Mouse (Mus musculus) mature B cell (primary cell): ENCODE data around the gene 3110082I17Rik.
"Not testable (repeated sequence)": the region's sequence is repeated elsewhere in the genome, so short reads cannot be mapped to it uniquely, and the experiment has no call there.

Experiments used
- in situ Hi-C: fragments of 300-500 bp; cut with MboI; formaldehyde crosslinking; loops from 2 replicates; pipeline ENCODE4 v1.14.3; 2019

Gene 3110082I17Rik

DNA sequence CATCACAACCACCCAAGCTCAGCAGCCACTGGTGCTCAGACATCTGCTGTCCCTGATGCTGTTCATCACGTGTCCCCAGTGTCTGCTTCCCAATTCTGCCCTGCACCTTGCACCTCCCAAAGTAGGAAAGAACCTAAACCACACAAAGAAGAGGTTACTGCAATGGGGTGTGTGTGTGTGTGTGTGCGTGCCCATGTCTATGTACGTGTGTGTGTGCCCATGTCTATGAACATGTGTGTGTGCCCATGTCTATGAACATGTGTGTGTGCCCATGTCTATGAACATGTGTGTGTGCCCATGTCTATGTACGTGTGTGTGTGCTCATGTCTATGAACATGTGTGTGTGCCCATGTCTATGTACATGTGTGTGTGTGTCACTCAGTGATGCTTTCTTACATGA lies 64.8 kb downstream of the 3110082I17Rik start:
- in situ Hi-C loops, result no loop called here

DNA sequence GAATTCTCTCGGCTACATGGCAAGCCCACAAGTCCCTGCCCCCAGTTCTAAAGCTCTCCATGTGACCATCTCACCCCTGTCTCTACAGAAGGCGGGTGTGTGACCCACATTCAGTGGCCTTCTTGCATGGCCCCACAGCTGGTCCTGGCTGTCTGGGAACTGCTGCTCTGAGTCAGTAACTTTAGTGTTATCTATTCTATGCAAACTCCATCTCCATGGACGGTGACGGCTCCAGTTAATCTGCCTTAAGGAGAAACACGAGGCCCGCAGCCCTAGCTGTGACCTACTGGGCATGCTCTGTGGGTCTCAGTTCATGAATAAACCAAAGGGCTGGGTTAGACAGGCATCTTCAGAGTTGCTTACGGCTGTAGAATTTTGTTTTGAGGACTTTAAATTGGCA lies 65.9 kb downstream of the 3110082I17Rik start:
- in situ Hi-C loops, result no loop called here

DNA sequence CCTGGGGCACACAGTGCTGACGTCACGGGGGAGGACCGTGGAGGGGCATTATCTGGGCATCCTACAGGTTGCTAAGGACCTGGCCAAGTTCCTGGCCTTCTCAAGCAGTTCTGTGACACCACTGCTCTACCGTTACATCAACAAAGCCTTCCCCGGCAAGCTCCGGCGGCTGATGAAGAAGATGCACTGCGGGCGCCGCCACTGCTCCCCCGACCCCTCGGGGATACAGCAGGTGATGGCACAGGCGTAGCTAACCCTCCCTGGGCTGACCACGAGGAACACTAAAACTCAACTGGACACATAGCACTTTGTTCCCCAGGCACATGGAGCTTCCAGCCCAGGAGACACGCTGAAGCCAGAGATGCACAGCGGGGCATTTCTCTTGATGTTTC lies 67.1 kb downstream of the 3110082I17Rik start:
- in situ Hi-C loops, result no loop called here

DNA sequence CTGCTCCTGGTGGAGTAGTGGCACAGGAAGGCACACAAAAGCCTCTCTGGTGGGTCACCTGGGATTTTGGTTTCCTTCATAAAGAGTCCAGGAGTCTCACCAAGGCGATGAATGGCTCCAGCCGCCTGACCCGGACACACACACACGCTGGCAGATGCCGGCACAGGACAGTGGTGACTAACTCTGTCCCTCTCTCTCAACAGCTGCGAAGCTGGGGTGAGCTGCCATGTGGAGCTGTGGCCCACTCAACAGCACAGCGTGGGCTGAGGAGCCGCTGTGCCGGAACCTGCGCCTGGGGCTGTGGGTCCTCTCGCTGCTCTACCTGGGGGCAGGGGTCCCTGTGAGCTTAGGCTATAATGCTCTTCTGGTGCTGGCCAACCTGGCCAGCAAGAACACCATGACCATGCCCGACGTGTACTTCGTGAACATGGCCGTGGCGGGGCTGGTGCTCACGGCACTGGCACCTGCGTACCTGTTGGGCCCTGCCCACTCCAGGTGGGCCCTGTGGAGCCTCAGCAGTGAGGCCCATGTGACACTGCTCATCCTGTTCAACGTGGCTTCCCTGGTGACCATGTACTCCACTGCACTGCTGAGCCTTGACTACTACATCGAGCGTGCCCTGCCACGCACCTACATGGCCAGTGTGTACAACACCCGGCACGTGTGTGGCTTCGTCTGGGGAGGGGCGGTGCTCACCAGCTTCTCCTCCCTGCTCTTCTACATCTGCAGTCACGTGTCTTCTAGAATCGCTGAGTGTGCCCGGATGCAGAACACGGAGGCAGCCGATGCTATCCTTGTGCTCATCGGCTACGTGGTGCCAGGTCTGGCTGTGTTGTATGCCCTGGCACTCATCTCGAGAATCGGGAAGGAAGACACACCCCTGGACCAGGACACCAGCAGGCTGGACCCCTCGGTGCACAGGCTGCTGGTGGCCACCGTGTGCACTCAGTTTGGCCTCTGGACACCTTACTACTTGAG lies 67.8 kb downstream of the 3110082I17Rik start:
- in situ Hi-C loops, result no loop called here

DNA sequence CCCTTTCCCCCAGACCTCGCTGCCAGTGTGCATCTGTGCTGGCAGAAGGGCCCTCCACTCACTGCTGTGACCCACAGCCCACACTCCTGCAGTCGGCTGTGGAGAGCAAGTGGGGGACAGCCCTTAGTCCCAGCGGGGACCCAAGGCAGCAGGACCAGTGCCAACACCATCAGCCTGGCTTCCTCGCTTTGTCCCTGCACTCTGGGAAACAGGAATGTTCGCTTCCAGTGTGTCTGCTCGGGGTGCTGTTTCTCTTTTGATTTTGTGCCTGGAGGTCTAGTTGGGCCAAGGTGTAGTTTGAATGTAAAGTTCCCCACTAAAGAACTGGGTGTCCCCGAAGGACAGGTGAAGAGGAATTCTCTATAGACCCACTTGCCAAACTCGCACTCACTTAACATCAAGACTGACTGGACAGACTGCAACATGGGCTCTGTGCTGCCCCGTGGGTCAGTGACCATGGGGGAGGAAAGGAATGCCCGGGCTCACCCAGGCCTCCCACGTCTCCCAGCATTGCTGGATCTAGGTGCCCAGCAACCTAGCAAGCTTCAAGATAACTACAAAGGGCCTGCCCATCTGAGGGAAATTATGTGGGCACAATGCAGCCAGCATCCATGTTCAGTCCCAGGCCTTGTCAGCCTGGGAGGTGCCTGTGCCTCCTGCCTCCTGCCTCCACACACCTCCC lies 68.9 kb downstream of the 3110082I17Rik start:
- in situ Hi-C loops, result no loop called here

DNA sequence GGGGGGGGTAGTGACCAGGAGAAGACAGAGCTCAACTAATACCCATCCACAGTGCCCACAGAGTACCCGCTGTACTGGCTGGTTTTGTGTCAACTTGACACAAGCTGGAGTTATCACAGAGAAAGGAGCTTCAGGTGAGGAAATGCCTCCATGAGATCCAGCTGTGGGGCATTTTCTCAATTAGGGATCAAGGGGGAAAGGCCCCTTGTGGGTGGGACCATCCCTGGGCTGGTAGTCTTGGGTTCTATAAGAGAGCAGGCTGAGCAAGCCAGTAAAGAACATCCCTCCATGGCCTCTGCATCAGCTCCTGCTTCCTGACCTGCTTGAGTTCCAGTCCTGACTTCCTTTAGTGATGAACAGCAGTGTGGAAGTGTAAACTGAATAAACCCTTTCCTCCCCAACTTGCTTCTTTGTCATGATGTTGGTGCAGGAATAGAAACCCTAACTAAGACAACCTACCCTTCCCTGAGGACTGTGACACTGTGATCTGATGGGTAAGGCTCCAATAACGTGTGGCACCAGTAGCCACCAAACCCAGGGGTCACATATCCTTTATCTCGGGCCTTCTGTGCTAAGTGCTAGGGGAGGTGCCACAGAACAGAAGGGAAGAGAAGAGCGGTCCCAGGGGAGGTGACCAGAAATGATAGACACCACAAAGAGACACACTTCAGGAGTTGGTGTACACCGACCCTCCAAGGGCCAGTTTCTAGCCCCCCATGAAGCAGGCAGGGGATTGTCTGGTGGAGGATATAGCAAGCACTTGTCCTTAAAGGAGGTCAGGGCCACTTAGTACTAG lies 69.8 kb downstream of the 3110082I17Rik start:
- in situ Hi-C loops, result not testable (repeated sequence)

DNA sequence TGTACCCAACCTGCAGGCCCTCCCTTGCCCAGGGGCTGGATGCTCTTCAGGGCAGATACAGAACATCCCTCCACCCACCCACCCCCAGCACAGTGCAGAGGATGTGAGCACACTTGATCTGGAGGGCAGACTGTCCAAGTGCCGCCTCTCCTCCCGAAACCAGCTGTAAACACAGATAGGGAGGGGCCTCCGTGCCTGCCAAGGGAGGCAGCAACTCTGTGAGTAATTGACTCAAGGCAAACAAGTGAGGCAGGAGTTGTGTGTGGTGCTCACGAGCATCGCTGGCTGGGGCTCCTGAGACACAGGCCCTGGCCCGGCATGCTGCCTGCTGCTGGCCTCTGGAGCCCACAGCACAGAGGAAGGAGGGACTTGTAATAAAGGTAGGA lies 70.7 kb downstream of the 3110082I17Rik start:
- in situ Hi-C loops, result no loop called here

DNA sequence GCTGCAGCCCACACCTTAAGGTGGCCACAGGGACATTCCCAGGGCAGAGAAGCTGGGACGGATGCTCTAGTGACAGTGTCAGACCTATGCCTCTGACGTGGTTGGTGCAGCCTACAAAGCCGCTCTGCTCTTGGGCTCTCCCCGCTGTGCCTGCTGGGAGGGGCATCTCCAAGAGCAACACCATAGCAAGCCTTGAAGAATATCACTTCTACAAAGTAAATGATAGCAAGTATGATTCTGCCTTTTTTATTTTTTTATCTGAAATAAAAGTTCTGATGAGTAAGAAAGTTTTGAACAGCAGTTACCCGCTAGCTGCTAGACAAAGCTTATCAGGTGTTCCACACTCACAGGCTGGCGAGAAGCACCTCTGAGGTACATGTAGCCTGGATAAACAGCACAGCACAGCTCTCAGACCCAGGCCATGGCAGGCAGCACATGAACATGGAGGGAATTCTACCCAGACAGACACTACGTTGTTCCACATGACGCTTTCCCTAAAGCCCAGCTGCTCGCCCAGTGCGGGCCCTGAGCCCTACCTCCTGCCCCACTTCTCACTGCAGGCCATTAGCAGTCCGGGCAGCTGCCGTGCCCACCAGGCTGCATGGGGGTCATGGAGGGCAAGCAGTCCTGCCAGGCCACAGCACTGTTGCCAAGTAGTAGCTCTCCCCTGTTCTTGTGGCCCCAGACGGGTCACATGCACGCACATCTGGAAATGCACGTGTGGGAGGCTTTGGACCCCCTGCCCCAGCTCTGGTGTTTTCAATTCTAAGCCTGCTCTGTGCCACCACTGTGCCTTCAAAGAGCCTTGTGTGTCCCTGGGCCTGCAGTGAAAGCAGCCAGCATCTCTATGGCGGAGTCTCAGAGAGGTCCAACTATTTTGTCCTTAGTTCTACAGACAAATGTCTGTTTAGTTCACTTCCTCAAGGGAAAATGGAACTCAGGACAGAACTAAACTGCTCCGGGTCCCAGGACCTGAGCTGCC lies 71.3 kb downstream of the 3110082I17Rik start:
- in situ Hi-C loops, result no loop called here

DNA sequence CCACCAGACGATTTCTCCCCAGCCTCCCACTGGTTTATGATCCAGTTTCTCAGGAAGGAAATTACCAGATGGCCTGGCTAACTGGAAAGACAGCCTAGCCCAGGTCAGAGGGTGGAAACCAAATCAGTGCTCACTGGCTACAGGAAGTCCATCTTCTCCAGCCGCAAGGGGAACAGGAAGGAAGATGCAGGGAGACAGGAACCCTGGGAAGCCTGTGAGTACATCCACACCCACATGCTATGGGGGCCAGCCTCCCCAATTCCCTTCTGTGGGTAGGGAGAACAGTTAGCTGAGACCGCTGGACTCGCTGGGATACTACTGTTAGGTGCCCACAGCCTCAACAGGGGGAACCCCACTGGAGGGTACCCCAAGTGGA lies 72.1 kb downstream of the 3110082I17Rik start:
- in situ Hi-C loops, result no loop called here

DNA sequence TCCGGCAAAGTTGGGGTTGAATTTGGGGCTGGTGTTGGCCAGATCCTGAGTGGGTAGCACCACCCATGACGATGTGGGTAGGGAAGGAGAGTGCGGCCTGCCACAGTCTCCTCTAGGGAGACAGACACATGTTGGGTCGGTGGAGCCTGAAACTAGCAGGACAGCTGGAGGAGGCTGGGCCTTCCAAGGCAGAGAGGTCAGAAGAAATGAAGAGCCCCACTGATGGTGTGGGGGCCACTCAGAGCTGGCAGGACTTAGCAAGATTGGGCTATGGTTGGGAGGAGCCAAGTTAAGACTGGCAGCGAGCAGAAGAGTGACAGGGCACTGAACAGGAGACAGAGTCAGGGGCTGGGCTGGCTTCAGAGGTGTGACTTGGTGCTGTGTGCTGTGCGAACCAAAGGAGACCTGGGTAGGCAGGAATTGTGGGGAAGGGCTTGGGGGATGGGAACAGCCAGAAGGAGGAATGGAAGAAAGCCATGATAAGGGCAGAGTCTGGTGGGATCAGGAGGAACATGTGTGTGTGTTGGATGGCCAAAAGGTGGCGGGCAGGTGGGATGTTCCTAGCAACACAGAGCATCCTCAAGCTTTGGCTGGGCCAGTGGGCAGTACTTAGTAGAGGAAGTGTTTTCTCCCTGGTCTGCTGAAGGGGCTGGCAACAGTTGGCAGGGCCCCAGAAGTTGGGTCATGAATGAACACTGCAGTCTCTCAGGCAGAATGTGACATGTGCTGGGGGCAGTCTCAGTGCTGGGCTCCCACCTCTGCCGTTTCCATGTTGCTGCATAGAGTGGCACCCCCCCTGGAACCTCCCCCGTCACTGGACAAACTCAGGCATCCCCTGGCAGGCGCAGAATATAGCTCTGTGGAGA lies 72.8 kb downstream of the 3110082I17Rik start:
- in situ Hi-C loops, result no loop called here

DNA sequence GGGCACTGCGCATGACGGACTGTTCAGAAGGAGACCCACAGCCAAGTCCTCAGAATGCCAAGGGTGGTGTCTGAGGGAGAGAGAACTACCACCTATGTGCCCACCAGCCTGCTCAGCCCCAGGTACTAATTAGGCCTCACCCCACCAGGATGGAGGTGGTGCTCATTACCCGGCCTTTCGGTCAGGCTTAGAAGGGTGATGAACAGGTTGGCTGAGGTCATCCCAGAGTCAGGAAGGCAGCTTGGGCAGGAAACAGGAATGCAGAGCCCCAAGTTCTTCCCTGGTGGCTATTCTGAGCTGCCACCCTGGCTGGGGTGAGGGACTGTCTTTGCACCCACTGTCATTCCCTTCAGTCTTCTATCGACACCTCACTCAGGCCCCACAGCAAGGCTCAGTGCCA lies 74.3 kb downstream of the 3110082I17Rik start:
- in situ Hi-C loops, result no loop called here

DNA sequence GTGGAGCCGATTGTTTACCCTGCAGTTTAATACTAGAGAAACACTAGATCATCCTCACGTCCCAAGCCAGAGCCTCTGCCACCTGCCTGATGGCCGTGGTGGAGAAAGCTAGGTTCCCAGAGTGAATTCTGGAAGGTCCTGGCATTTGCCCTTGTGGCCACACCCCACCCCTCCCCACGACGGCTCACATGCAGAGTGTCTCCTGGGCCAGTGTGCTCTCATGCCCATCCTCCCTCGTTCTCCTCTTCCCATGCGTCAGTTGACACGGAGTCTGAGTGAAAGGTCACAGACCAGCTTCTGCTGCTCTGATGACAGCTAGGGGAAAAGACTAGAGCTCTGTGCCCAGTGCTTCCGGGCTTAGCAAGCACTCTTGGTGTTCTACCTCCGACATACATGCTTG lies 75.8 kb downstream of the 3110082I17Rik start:
- in situ Hi-C loops, result no loop called here

DNA sequence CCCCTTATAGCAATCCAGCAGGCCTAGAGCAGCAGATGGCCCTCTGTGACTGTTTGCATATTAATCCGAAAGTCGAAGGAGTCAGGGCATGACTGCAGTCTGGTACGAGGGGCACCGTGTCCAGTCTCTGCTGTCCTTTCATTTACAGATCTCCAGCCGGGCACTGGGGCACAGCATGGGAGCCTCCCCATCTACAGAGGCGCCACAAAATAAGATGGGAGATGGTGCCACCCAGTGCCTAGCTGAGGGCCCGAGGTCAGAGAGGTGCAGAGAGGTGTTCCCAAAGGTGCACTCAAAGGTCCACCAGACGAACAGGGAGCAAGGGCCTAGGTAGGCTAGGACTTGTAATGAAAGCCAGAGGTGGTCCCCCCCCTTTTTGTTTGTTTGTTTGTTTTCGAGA lies 77.1 kb downstream of the 3110082I17Rik start:
- in situ Hi-C loops, result no loop called here

DNA sequence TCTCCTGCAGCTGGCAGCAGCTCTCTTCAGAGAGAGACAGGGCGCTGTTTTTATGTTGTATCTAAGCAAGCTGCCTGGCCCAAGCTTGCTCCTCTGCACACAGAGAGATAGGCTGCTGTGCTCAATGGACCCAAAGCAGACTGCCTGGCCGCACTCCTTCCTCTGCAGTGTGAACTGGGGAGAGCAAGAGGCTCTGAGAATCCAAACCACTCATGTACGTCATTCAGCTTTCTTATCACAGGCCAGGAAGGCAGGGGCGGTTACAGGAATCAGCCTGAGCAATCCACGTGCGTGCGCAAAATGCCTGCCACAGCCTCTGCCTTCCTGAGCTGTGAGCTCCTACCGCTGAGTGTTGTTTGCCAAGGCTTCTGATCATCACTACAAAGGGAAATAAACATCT lies 77.6 kb downstream of the 3110082I17Rik start:
- in situ Hi-C loops, result no loop called here

DNA sequence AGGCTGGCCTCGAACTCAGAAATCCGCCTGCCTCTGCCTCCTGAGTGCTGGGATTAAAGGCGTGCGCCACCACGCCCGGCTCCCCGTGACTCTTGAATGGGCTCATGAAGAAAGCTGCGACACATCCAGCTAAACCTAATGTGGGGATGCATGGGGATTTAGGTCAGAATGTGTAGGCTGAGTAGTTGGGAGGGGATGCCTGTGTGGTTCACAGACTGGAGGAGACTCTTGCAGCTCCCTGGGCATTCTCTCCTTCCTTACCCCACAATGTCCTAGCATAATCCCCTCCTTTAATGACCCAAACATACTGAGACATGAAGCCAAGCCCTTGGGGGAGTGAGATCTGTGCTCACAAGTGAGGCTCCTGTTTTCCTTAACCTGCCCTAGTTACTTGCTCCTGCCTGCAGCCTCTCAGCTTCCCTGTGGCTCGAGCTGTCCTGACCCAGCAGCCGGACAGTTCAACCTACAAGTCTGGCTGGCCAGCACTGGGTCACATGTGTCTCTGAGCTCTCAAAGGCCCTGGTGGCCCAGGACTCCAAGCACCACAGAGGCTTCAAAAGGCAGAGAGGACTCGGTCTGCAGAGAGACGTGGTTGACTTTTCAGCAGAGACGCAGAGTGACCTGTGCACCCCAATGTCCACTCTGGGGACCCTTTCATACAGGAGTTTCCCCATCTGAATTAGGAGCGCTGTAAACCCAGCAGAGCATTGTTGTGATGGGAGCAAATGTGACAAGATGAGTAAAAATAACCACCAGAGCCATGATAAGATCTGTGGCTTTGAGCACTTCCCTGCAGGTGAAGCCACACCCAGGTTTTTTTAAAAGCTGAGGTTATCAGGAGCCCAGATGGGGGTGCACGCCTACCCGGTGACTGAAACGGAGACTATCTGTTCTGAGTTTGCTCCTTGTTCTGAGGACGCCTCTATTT lies 78.5 kb downstream of the 3110082I17Rik start:
- in situ Hi-C loops, result no loop called here

DNA sequence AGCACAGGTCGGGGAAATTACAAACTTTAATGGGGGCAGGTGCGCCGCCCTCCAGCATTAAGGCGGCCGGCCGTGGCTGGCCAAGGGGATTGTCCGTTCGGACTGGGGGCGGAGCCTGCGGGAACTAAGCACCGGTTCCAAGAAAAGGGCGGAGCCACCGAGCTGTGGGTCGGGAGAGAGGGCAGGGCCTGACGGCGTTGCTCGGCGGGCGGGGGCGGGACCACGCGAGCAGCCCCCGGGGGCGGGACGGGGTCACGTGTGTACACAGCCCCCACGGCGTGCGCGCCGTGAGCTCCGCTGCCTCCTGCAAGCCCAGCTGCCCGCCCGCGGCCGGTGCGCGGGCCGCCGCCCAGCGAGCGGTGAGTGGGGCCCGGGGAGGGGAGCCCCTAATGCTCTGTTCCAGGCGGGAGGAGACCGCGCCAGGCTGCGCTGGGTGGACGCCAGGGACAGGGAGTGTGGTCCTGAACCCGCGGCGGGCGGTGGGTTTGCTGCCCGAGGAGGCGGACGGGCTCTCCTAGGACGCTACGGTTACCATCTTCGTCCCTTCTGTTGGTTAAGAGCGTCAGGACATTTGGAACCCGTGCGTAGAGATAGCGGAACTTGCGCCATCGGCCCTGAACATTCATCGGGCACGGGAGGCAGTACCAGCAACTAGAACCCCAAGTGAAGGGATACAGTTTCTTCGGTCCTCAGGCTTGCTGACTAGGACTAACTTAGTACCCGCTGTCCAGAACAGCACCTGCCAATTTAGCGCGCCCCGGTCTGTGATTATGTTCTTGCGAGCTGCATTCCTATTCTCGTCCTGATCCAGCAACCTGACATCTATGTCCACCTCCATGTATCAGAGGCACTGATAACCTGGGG lies 79.7 kb downstream of the 3110082I17Rik start:
- in situ Hi-C loops, result no loop called here

DNA sequence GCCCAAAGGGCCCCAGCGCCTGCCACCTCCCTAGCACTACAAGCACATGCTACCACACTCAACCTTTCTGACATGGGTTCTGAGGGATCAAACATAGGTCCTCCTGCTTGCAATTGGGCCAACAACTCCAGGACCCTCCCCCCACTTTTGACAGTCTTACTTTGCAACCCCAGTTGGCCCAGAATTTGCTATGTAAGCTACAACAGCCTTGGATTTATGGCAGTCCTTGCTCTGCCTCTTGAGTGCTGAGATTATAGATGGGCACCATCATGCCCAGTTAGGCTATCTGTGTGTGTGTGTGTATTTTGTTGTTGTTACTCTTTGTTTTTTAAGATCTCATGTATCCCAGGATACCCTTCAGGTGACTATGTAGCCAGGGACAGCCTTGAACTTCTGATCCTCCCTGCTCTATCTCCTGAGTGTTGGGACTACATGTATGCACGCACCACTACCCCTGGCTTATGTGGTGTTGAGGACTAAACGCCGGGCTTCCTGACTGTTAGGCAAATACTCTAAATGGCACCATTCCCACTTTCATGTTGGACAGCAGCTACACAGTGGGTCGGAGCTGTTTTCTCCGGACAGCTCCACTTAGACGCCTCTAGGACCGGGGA lies 80.4 kb downstream of the 3110082I17Rik start:
- in situ Hi-C loops, result no loop called here
